Mouse (Mus musculus) embryonic fibroblast, embryonic 13.5 days (primary cell): ENCODE data around the gene Kcnk13. TPM values are rescaled to one million over a fixed set of nuclear protein-coding genes. Genes with fewer than 3 reads are reported as not detected.

Experiments
- H3K27ac ChIP-seq: 2 replicates; pipeline ENCODE4 v1.5.1; 2012; ENCODE audit warnings: low read length, control low read depth, inconsistent platforms; ENCODE audit not compliant: insufficient read depth
- H3K4me1 ChIP-seq: 2 replicates; pipeline ENCODE4 v1.6.1; 2011; ENCODE audit warnings: low read length; ENCODE audit not compliant: control insufficient read depth, insufficient read depth
- H3K4me3 ChIP-seq: 2 replicates; pipeline ENCODE4 v1.5.1; 2011; ENCODE audit warnings: mild to moderate bottlenecking, control low read depth, low read length; ENCODE audit not compliant: insufficient read depth
- CTCF ChIP-seq: IDR thresholded peaks from 2 replicates; pipeline ENCODE4 v1.5.1; 2011; ENCODE audit warnings: mild to moderate bottlenecking, control low read depth, low read length, moderate library complexity, borderline replicate concordance; ENCODE audit not compliant: insufficient read depth
- POLR2A ChIP-seq: IDR thresholded peaks from 2 replicates; pipeline ENCODE4 v1.6.1; 2011; ENCODE audit warnings: low read depth, mild to moderate bottlenecking, control low read depth, low read length, moderate library complexity
- polyA plus RNA-seq: library from polyadenylated mRNA; stranded (reverse); fragments of >200 nt; gene quantifications from 2 replicates; pipeline ENCODE4 v1.2.4, GENCODE M21; 2011; ENCODE audit warnings: low read depth; ENCODE audit not compliant: missing spikeins, insufficient read length

Gene Kcnk13
- polyA plus RNA-seq, 1 experiment, result not detected

DNA sequence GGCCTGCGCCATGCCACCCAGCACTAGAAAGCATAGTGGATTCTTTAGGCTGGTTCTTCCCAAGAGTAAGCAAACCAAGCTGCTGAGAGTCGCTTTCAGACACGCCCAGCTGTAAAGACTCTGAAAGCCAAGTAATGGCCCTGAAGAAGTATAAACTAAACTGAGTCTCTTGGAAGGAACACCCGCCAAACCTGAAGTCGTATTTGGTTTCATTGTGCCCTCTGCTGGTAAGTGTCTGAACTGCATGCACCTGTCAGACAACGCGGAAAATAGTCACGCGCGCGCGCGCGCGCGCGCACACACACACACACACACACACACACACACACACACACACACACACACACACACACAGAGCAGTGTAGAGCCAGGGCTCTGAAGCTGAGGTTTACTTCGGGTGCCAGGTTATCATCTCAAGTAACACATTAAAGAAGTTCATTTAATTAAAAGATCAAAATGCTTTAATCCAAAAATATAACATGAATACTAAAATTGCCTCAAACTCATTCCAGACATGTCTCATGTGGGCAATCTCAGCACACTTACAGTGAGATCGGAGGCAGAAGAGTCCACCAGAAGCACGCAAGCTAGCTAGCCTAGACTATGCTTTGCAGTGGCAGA lies 142.1 kb downstream of the Kcnk13 start:
- H3K4me1 ChIP-seq, result peaks cover 3% of the 10 kb centered on the region
- TF ChIP-seq CTCF (peak; percentile 63; the same call in 1 of the 2 replicates), POLR2A (no peak)
- no peak overlapping the region for H3K27ac ChIP-seq
- H3K4me3 ChIP-seq, result no peak overlapping the region

DNA sequence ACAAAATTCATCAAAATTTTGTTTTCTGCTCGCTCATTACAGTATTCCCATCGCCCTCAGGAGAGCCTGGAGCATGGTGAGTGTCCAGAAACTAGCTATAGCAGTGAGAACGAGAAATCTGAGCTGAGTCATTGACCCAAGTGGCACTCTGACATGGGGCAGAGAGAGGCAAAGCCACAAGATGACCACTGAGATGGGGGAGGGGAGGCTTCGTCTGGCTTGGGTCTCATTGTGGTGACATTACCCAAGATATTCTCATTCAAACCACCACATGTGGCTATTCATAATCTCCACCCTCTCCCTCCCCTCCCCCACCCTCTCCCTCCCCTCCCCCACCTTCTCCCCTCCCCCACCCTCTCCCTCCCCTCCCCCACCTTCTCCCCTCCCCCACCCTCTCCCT lies 143.1 kb downstream of the Kcnk13 start:
- H3K4me3 ChIP-seq, result no peak overlapping the region
- peaks cover 6% of the 10 kb centered on the region for H3K4me1 ChIP-seq
- TF ChIP-seq CTCF (no peak), POLR2A (no peak)
- no peak overlapping the region for H3K27ac ChIP-seq

DNA sequence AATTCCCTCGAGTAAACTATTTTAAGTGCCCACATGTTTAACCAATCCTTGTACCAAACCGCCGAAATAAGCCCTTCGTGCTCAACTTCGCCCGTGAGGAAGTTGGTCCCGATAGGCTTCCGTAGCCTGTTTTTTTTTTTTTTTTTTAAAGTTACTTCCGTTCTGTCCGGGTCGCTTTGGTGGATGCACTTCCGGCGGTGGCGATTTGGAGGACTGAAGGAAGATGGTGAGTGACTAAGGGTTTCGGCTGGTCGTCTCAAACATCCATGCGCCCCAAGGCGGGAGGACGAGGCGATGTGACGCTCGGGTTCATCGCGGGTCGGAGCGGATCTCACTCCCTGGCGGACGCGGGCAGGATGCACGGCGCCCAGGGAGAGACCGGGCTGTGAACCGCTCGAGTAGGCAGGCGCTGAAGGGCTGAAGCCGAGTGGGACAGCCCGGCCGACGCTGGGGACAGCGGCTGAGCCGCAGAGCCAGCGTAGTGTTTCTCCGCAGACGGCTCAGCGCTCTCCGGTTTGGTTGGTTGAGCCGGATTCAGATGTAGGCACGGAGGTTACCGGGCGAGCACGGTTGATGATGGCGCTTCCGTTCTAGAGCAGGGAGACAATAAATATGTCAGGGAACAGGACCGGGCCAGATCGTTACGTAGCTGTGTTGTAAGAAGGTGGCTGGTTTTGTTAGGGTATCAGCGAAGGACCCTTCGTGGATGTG lies 145.8 kb downstream of the Kcnk13 start, which contains the start of gene Psmc1:
TSS of gene Psmc1 (plus strand) at position 169 of the 711 bp plus-strand sequence.
- peak within 1 kb of the TSS; percentile 83 for H3K27ac ChIP-seq
- TF ChIP-seq CTCF, result no peak
- peak; percentile 90 for TF ChIP-seq POLR2A
- H3K4me1 ChIP-seq, result peaks cover 6% of the 10 kb centered on the region
- H3K4me3 ChIP-seq, result peak within 1 kb of the TSS; percentile 87

Other genes starting within 250 kb of the Kcnk13 start
- 5.5 and 5.8 TPM in 2 replicates for gene Efcab11, start 80.1 kb upstream of the Kcnk13 start, polyA plus RNA-seq
- 23.6 and 24.8 TPM in 2 replicates for gene Tdp1, start 80.0 kb upstream of the Kcnk13 start, polyA plus RNA-seq
- gene Psmc1, start 145.7 kb downstream of the Kcnk13 start, polyA plus RNA-seq, result 275 and 290 TPM in 2 replicates
- gene Nrde2, start 195.2 kb downstream of the Kcnk13 start, polyA plus RNA-seq, result 7.1 and 8.1 TPM in 2 replicates
- 594 and 640 TPM in 2 replicates for gene Calm1, start 234.9 kb downstream of the Kcnk13 start, polyA plus RNA-seq